Mouse (Mus musculus) spleen, adult 18-20 months (tissue): ENCODE results near the gene Clic6.

Experiments used
- DNase-seq, 2 experiments: peaks; one replicate each; pipeline ENCODE4 v3.0.0; 2022; ENCODE audit warnings: mixed read lengths in 2 of 2

Clic6 gene

DNA sequence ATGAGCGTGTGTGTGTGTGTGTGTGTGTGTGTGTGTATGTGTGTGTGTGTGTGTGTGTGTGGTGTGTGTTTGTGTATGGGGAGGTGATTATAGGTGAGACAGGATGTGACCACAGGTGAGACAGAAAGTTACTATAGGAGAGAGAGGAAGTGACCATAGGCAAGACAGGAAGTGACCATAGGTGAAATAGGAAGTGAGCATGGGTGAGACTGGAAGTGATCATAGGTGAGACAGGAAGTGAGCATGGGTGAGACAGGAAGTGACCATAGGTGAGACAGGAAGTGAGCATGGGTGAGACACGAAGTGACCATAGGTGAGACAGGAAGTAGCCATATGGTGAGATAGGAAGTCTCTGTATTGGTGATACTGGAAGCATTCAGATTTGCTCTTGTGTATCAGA lies 49.7 kb downstream of the Clic6 start:
- no peak for DNase-seq

- no peak for DNase-seq
Observed at GRCm38 (mm10) chr16:92538356-92538755, 52.8 kb downstream of the Clic6 start.

DNA sequence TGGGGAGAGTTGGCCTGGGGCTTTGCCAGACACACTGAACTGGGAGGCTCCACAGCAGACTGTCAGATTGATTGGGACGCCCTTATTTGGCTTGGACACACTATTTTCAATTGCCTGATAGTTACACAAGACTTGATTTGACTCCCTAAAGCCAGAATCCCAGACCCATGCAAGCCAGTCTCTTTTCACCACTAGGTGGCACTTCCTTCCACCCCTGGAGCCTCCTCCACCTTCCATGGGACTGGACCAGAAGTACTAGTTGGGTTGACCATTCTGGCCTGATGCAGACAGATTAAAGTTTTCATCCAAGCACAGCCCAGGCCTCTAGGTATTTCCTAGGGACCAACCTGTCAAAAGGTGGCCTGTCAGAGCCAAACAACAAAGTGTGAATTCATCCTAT lies 58.7 kb downstream of the Clic6 start:
- DNase-seq = no peak

DNA sequence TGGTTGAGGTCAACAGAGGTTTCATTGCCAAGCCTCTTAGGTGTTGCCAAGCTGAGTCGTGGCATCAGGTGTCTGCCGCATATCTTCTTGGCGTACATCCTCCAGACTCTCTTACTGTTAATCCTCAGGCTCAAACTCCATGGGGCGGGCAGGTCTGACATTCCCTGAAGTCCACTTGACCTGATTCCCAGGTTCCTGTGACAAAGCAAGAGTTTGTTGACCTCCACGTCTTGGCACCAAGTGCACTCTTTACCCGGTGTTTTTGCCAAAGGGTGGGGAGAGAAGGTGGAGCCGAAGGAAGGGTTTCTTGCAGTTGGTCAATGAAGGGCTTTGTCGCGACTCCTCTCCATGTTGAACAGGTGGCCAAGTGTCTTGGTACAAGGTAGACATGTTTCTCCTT lies 63.1 kb downstream of the Clic6 start:
- DNase-seq = no peak

DNA sequence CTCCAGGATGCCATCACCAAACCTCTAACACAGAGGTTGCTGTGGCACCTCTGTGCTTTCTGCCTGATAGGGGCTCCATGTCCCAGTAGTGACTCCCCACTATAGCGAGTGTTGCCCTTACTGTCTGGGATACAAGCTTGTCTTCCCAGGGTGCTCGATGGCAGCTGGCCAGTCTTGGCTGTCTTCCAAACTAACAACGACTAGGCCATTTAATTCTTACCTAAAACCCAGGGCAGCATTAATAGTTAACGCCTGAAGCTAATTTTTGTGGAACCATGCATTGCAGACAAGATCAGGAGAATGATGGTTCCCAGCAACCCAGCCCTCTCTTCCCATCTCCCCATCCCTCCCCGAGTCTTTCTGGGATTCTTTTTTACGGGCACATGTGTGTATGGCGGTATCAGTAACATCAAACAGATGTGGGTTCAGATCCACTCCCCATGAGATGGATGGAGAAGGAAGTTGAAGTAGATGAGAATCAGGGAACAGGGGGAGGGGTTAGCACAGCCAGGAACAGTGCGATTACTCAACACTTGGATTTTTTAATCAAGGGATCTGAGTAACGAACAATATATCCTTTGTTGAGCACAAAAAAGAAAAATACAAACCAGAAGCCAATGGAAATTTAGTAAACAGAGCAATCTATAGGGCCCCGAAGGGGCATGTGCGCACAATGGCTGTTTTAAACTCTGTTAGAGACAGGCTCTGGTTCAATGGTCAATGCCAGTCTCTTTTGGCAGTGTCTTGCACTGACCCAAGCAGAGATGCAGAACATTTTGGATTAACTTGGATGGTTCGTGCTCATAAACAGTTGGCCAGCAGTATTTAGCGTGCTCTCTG lies 66.0 kb downstream of the Clic6 start:
- DNase-seq = no peak

DNA sequence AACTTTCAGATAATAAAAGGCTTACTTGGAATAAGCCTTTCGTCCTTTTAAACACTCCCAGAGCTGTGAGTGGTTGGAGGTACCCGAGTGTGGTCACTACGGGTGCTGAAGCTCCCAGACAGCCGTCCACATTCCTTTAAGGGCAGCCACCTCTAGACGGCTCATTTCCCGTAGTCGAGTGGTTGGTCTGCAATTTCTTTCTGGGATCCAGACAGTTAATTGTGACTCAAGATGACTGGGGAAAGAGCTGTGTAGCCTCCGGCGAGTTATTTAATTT lies 66.5 kb downstream of the Clic6 start:
- no peak for DNase-seq

DNA sequence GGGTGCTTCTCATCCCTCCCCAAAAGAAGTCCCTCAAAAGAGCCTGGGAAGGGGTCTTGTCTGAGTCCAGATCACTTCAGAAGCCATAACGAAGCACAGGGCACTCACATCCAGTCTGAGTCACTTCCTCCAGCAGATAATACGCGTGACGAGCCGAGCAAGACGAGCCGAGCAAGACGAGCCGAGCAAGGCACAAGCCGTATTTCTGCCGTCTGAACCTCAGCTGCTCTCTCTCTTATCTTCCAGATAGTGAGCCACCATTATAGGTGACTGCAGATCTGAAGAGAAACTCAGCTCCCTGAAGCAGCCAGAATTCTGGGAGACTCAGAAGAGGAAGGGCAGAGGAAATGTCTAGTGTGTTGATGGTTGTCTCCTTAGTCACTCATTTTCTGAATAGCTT lies 67.3 kb downstream of the Clic6 start:
- DNase-seq = no peak

- no peak for DNase-seq
Observed at GRCm38 (mm10) chr16:92555051-92555450, 69.5 kb downstream of the Clic6 start.

GRCm38 (mm10) chr16:92565291-92565690 lies 79.8 kb downstream of the Clic6 start:
- DNase-seq = no peak

GRCm38 (mm10) chr16:92565708-92566107 lies 80.2 kb downstream of the Clic6 start:
- peak; percentile 47 to 77 for DNase-seq

DNA sequence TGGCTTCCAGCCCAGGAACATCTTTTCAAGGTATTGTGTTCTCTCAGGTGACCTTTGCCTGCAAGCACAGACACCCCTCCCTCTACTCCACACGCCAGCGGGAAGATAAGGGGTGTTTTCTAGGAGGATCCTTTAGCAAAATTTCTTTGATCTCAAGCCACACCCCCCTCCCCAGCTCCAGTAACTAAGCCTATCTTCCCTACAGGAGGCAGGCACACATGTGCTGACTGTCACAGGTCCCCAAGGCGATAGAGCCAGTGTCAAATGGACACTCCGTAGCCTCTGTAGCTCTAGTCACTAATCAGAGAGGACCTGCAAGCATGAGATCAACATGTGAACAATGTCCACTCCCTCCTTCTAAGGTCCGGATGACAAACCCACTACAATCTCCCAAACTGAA lies 80.6 kb downstream of the Clic6 start:
- no peak for DNase-seq

DNA sequence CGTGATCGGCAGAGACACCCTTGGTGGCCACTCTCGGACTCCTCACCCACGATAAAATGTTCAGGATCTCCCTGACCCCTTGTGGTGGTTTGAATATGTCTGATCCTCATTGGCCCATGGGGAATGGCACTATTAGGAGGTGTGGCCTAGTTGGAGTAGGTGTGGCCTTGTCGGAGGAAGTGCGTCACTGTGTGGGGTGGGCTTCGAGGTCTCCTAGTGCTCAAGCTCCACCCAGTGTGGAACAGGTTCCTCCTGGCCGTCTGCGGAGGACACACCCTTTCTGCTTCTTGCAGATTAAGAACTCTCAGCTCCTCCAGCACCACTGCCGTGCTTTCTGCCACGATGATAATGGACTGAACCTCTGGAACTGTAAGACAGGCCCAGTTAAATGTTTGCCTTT lies 85.7 kb downstream of the Clic6 start:
- DNase-seq = no peak

DNA sequence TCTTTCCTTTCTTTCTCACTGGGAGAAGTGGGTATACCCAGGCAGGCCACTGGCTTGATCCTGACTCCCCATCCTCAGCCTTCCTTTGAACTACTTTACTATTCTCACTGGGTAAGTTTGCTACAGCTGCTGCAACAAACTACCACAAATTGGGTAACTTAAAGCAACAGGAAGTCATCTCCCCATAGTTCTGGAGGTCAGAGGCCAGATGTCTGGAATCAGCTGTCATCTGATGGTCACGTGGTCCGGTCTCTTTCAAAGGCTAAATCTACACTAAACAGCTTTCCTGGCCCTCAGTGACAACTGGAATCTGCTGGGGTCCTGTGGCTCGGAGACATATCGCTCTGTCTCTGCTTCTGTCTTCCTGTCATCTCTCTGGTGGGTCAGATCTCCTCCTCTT lies 87.7 kb downstream of the Clic6 start:
- DNase-seq = no peak

- no peak for DNase-seq
Observed at GRCm38 (mm10) chr16:92575792-92576191, 90.3 kb downstream of the Clic6 start.

- DNase-seq = no peak
Observed at GRCm38 (mm10) chr16:92577381-92577780, 91.8 kb downstream of the Clic6 start.

- DNase-seq = no peak
Observed at GRCm38 (mm10) chr16:92578915-92579653, 93.5 kb downstream of the Clic6 start.

DNA sequence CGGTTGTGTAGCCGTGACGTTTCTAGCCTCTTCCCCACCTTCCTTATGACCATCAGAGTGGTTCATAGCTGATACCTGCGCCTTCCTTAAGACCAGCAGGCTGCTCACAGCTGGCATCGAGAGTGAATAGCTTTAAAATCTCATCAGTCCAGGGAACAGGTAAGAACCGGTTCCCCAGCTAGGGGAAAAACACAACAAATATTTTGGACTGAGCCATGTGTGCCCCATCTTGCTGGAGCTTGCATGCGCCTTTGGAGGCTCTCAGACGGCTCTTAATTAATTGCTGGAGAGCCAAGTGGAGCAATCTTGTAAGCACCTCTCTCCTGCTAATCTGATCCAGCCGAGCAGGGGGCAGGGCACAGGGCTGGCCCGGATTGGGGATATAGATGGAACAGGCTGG lies 95.4 kb downstream of the Clic6 start:
- DNase-seq = no peak

DNA sequence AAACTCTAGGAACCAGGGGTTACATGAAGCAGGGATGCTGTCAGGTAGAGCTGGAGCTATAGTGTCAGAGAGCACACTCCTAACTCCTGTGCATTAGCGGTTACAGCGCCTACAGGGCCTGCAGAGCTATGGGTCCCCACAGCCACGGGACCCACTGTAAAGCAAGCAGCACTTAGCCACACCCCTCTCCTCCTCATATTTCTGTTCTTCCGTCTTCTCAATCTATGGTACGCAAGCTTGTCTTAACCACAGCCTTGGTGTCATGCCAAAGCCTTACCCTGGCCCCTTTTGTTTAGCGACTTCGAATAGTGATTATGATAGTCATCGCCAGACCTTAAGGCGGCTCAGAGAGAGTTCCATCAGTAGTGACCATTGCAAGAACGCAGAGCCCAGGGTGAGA lies 96.2 kb downstream of the Clic6 start:
- no peak for DNase-seq

GRCm38 (mm10) chr16:92587836-92588235 lies 102.3 kb downstream of the Clic6 start:
- no peak for DNase-seq
